Mouse (Mus musculus): ENCODE measurements at regions not wholly inside any gene's neighbourhood (a gene's known extent, or its start where the extent isn't known, plus 50 kb on each side); places are given as distances from the start of the nearest gene placed in this dataset.

GRCm38 (mm10) chr17:45260421-45260820 lies 173.1 kb downstream of the Cdc5l start:
- Histone ChIP-seq H3K27me3 (ENCODE audit: insufficient read depth, low read length) (no peaks in the 10 kb centered on the region; the same call in 1 of the 2 replicates), H3K4me1 (replicated peaks; ENCODE audit: low read depth, low read length) (no peaks in the 10 kb centered on the region), H3K4me3 (replicated peaks; ENCODE audit: low read length) (no peak overlapping the region), H3K9me3 (ENCODE audit: low read length) (no peaks in the 10 kb centered on the region), H3K36me3 (ENCODE audit: insufficient read depth, low read length) (no peaks in the 10 kb centered on the region)
- TF ChIP-seq POU5F1 (IDR thresholded peaks at IDR 0.05; ENCODE audit: borderline replicate concordance, low read length), result no peak
- no peak for TF ChIP-seq NANOG (IDR thresholded peaks at IDR 0.05; ENCODE audit: borderline replicate concordance, low read length)
- TF ChIP-seq CTCF (conservative IDR thresholded peaks at IDR 0.05; ENCODE audit: low read length), result no peak

GRCm38 (mm10) chr17:45258007-45258406 lies 175.5 kb downstream of the Cdc5l start:
- no peaks in the 10 kb centered on the region for H3K27me3 ChIP-seq (ENCODE audit: insufficient read depth, low read length)
- no peak for TF ChIP-seq CTCF (conservative IDR thresholded peaks at IDR 0.05; ENCODE audit: low read length)
- TF ChIP-seq NANOG (IDR thresholded peaks at IDR 0.05; ENCODE audit: borderline replicate concordance, low read length), result no peak
- no peak for TF ChIP-seq POU5F1 (IDR thresholded peaks at IDR 0.05; ENCODE audit: borderline replicate concordance, low read length)

GRCm38 (mm10) chr17:45252593-45253230 lies 180.8 kb downstream of the Cdc5l start:
- Histone ChIP-seq H3K4me3 (replicated peaks; ENCODE audit: low read length) (no peak overlapping the region), H3K9me3 (ENCODE audit: low read length) (no peaks in the 10 kb centered on the region), H3K36me3 (ENCODE audit: insufficient read depth, low read length) (no peaks in the 10 kb centered on the region), H3K4me1 (replicated peaks; ENCODE audit: low read depth, low read length) (peaks cover 6% of the 10 kb centered on the region), H3K27me3 (ENCODE audit: insufficient read depth, low read length) (peaks cover 5% of the 10 kb centered on the region; the same call in 1 of the 2 replicates)
- TF ChIP-seq CTCF (conservative IDR thresholded peaks at IDR 0.05; ENCODE audit: low read length) (no peak), NANOG (IDR thresholded peaks at IDR 0.05; ENCODE audit: borderline replicate concordance, low read length) (no peak), POU5F1 (IDR thresholded peaks at IDR 0.05; ENCODE audit: borderline replicate concordance, low read length) (no peak)

More at GRCm38 (mm10) chr17:45258007-45258406, 175.5 kb downstream of the Cdc5l start:
- Histone ChIP-seq H3K36me3 (ENCODE audit: insufficient read depth, low read length) (no peaks in the 10 kb centered on the region), H3K4me1 (replicated peaks; ENCODE audit: low read depth, low read length) (no peaks in the 10 kb centered on the region), H3K4me3 (replicated peaks; ENCODE audit: low read length) (no peak overlapping the region), H3K9me3 (ENCODE audit: low read length) (no peaks in the 10 kb centered on the region)

- Histone ChIP-seq H3K36me3 (ENCODE audit: insufficient read depth, low read length) (no peaks in the 10 kb centered on the region), H3K4me1 (replicated peaks; ENCODE audit: low read depth, low read length) (peaks cover 6% of the 10 kb centered on the region), H3K27me3 (ENCODE audit: insufficient read depth, low read length) (peaks cover 5% of the 10 kb centered on the region; the same call in 1 of the 2 replicates), H3K9me3 (ENCODE audit: low read length) (no peaks in the 10 kb centered on the region), H3K4me3 (replicated peaks; ENCODE audit: low read length) (peak overlapping the region; percentile 52; the same call in 1 of the 2 replicates)
- no peak for TF ChIP-seq NANOG (IDR thresholded peaks at IDR 0.05; ENCODE audit: borderline replicate concordance, low read length)
- TF ChIP-seq POU5F1 (IDR thresholded peaks at IDR 0.05; ENCODE audit: borderline replicate concordance, low read length), result no peak
- TF ChIP-seq CTCF (conservative IDR thresholded peaks at IDR 0.05; ENCODE audit: low read length), result peak; percentile 76
Measured at GRCm38 (mm10) chr17:45251034-45251730, 182.4 kb downstream of the Cdc5l start.

- Histone ChIP-seq H3K27me3 (ENCODE audit: insufficient read depth, low read length) (peaks cover 5% of the 10 kb centered on the region; the same call in 1 of the 2 replicates), H3K36me3 (ENCODE audit: insufficient read depth, low read length) (no peaks in the 10 kb centered on the region), H3K4me3 (replicated peaks; ENCODE audit: low read length) (no peak overlapping the region), H3K4me1 (replicated peaks; ENCODE audit: low read depth, low read length) (peaks cover 6% of the 10 kb centered on the region), H3K9me3 (ENCODE audit: low read length) (no peaks in the 10 kb centered on the region)
- TF ChIP-seq NANOG (IDR thresholded peaks at IDR 0.05; ENCODE audit: borderline replicate concordance, low read length), result no peak
- no peak for TF ChIP-seq CTCF (conservative IDR thresholded peaks at IDR 0.05; ENCODE audit: low read length)
- no peak for TF ChIP-seq POU5F1 (IDR thresholded peaks at IDR 0.05; ENCODE audit: borderline replicate concordance, low read length)
Measured at GRCm38 (mm10) chr17:45250450-45250849, 183.1 kb downstream of the Cdc5l start.

- Histone ChIP-seq H3K9me3 (ENCODE audit: low read length) (no peaks in the 10 kb centered on the region), H3K4me1 (replicated peaks; ENCODE audit: low read depth, low read length) (peaks cover 6% of the 10 kb centered on the region), H3K27me3 (ENCODE audit: insufficient read depth, low read length) (peaks cover 5% of the 10 kb centered on the region; the same call in 1 of the 2 replicates), H3K4me3 (replicated peaks; ENCODE audit: low read length) (no peak overlapping the region), H3K36me3 (ENCODE audit: insufficient read depth, low read length) (no peaks in the 10 kb centered on the region)
- TF ChIP-seq NANOG (IDR thresholded peaks at IDR 0.05; ENCODE audit: borderline replicate concordance, low read length), result no peak
- TF ChIP-seq POU5F1 (IDR thresholded peaks at IDR 0.05; ENCODE audit: borderline replicate concordance, low read length), result no peak
- no peak for TF ChIP-seq CTCF (conservative IDR thresholded peaks at IDR 0.05; ENCODE audit: low read length)
Measured at GRCm38 (mm10) chr17:45247142-45248137, 186.1 kb downstream of the Cdc5l start.

GRCm38 (mm10) chr17:45244870-45245269 lies 188.7 kb downstream of the Cdc5l start:
- TF ChIP-seq NANOG (IDR thresholded peaks at IDR 0.05; ENCODE audit: borderline replicate concordance, low read length), result no peak
- TF ChIP-seq CTCF (conservative IDR thresholded peaks at IDR 0.05; ENCODE audit: low read length), result no peak
- TF ChIP-seq POU5F1 (IDR thresholded peaks at IDR 0.05; ENCODE audit: borderline replicate concordance, low read length), result no peak
- H3K4me3 ChIP-seq (replicated peaks; ENCODE audit: low read length), result no peak overlapping the region
- H3K27me3 ChIP-seq (ENCODE audit: insufficient read depth, low read length), result no peaks in the 10 kb centered on the region
- H3K9me3 ChIP-seq (ENCODE audit: low read length), result no peaks in the 10 kb centered on the region
- H3K36me3 ChIP-seq (ENCODE audit: insufficient read depth, low read length), result no peaks in the 10 kb centered on the region
- H3K4me1 ChIP-seq (replicated peaks; ENCODE audit: low read depth, low read length), result no peaks in the 10 kb centered on the region

GRCm38 (mm10) chr17:45243103-45243502 lies 190.4 kb downstream of the Cdc5l start:
- Histone ChIP-seq H3K36me3 (ENCODE audit: insufficient read depth, low read length) (no peaks in the 10 kb centered on the region), H3K9me3 (ENCODE audit: low read length) (no peaks in the 10 kb centered on the region), H3K27me3 (ENCODE audit: insufficient read depth, low read length) (no peaks in the 10 kb centered on the region), H3K4me1 (replicated peaks; ENCODE audit: low read depth, low read length) (no peaks in the 10 kb centered on the region), H3K4me3 (replicated peaks; ENCODE audit: low read length) (no peak overlapping the region)
- TF ChIP-seq POU5F1 (IDR thresholded peaks at IDR 0.05; ENCODE audit: borderline replicate concordance, low read length) (no peak), NANOG (IDR thresholded peaks at IDR 0.05; ENCODE audit: borderline replicate concordance, low read length) (no peak), CTCF (conservative IDR thresholded peaks at IDR 0.05; ENCODE audit: low read length) (no peak)
